In genomic region chr3:104997563-104997962, GRCm38 (mm10) we compare ENCODE assay signal across 18 mouse cellular contexts. TPM values are rescaled to one million over a fixed set of nuclear protein-coding genes. Genes with fewer than 3 reads are reported as not detected.
DNase-seq lines count a peak whose midpoint lies in the region; ATAC-seq and TF ChIP-seq lines count a peak whose summit lies in the region.
"Had no signal": no experiment of that assay in that cellular context is flagged by ENCODE, and none has a peak within 500 bp of the region (broad histone marks: within the 10 kb centered on the region; RNA-seq: fewer than 3 reads in every experiment).

No protein-coding gene starts in this region.

- H3K9me3 ChIP-seq in forebrain, embryonic 13.5 days (replicated peaks): no peaks in the 10 kb centered on the region
- no peaks in the 10 kb centered on the region for H3K9me3 ChIP-seq in forebrain, embryonic 15.5 days
- H3K9me3 ChIP-seq in hindbrain, embryonic 14.5 days (ENCODE audit: control insufficient read depth, low read length): no peaks in the 10 kb centered on the region
- H3K9me3 ChIP-seq in hindbrain, embryonic 16.5 days (ENCODE audit: control insufficient read depth, low read length): no peaks in the 10 kb centered on the region
- H3K9me3 ChIP-seq in MEL (replicated peaks; ENCODE audit: insufficient read depth, low read length): no peaks in the 10 kb centered on the region
- H3K9me3 ChIP-seq in limb, embryonic 10.5 days (replicated peaks): no peaks in the 10 kb centered on the region
- H3K9me3 ChIP-seq: hindbrain, embryonic 13.5 days had no signal

- TF ChIP-seq RAD21 in MEL (IDR thresholded peaks at IDR 0.05; ENCODE audit: low read depth, low read length): no peak

- TF ChIP-seq CTCF in MEL (IDR thresholded peaks at IDR 0.05 in 2 of 3, conservative IDR thresholded peaks at IDR 0.05 in 1 of 3; ENCODE audit: control insufficient read depth in 1 of 3, insufficient read depth in 1 of 3, low read depth in 2 of 3, low read length in 3 of 3, poor library complexity in 1 of 3, severe bottlenecking in 1 of 3): no peak

- H3K4me1 ChIP-seq in forebrain, embryonic 13.5 days: peaks cover 37% of the 10 kb centered on the region
- peaks cover 35% of the 10 kb centered on the region for H3K4me1 ChIP-seq in forebrain, embryonic 15.5 days
- H3K4me1 ChIP-seq in hindbrain, embryonic 14.5 days (replicated peaks; ENCODE audit: control insufficient read depth, insufficient read depth, low read length): 0 out of 2 replicates have a peak, but pooled peaks cover 12% of the 10 kb centered on the region
- peaks cover 7% of the 10 kb centered on the region for H3K4me1 ChIP-seq in hindbrain, embryonic 16.5 days (ENCODE audit: control insufficient read depth, insufficient read depth, low read depth, low read length)
- H3K4me1 ChIP-seq in MEL (ENCODE audit: control insufficient read depth in 1 of 2, insufficient read depth in 2 of 2, low read length in 2 of 2): no peaks in the 10 kb centered on the region; a peak in 1 of 4 replicates
- H3K4me1 ChIP-seq in limb, embryonic 10.5 days: peaks cover 39% of the 10 kb centered on the region

- peaks cover 4% of the 10 kb centered on the region; the same call in 1 of the 2 replicates for H3K27me3 ChIP-seq in forebrain, embryonic 13.5 days
- no peaks in the 10 kb centered on the region for H3K27me3 ChIP-seq in forebrain, embryonic 15.5 days
- H3K27me3 ChIP-seq in hindbrain, embryonic 14.5 days (ENCODE audit: control insufficient read depth, insufficient read depth, low read length): no peaks in the 10 kb centered on the region
- H3K27me3 ChIP-seq in hindbrain, embryonic 16.5 days (replicated peaks; ENCODE audit: control insufficient read depth, insufficient read depth, low read length): no peaks in the 10 kb centered on the region
- peaks cover 0 to 2% of the 10 kb centered on the region in 2 experiments; a peak in 1 of 4 replicates for H3K27me3 ChIP-seq in MEL (ENCODE audit: control insufficient read depth in 1 of 2, insufficient read depth in 2 of 2, low read length in 2 of 2)
- no peaks in the 10 kb centered on the region for H3K27me3 ChIP-seq in limb, embryonic 10.5 days (ENCODE audit: low read depth, poor library complexity, severe bottlenecking)
- H3K27me3 ChIP-seq: hindbrain, embryonic 13.5 days had no signal

- H3K4me3 ChIP-seq in forebrain, embryonic 13.5 days: no peak overlapping the region
- no peak overlapping the region for H3K4me3 ChIP-seq in forebrain, embryonic 15.5 days
- no peak overlapping the region for H3K4me3 ChIP-seq in hindbrain, embryonic 14.5 days (replicated peaks; ENCODE audit: low read length)
- H3K4me3 ChIP-seq in hindbrain, embryonic 16.5 days (ENCODE audit: low read length): no peak overlapping the region
- no peak overlapping the region for H3K4me3 ChIP-seq in MEL (ENCODE audit: control insufficient read depth in 1 of 2, insufficient read depth in 1 of 2, low read depth in 2 of 2, low read length in 2 of 2)
- no peak overlapping the region for H3K4me3 ChIP-seq in limb, embryonic 10.5 days
- H3K4me3 ChIP-seq: hindbrain, embryonic 13.5 days had no signal

- TF ChIP-seq EP300 in MEL (IDR thresholded peaks at IDR 0.05; ENCODE audit: low read depth in 1 of 2, low read length in 2 of 2): no peak

- H3K27ac ChIP-seq in forebrain, embryonic 13.5 days: no peak overlapping the region
- no peak overlapping the region for H3K27ac ChIP-seq in forebrain, embryonic 15.5 days (replicated peaks)
- peak overlapping the region; percentile 43; the same call in 1 of the 2 replicates for H3K27ac ChIP-seq in hindbrain, embryonic 14.5 days
- no peak overlapping the region for H3K27ac ChIP-seq in hindbrain, embryonic 16.5 days (ENCODE audit: low read depth, low read length)
- H3K27ac ChIP-seq in MEL (ENCODE audit: control insufficient read depth, low read depth, low read length): no peak overlapping the region
- H3K27ac ChIP-seq in limb, embryonic 10.5 days: no peak overlapping the region; the same call in 1 of the 2 replicates
- H3K27ac ChIP-seq: hindbrain, embryonic 13.5 days had no signal

- 0 out of 2 replicates have a peak overlapping the region, but pooled peaks have one; percentile 17 for H3K4me2 ChIP-seq in forebrain, embryonic 13.5 days
- H3K4me2 ChIP-seq in forebrain, embryonic 15.5 days (replicated peaks): no peak overlapping the region
- no peak overlapping the region for H3K4me2 ChIP-seq in hindbrain, embryonic 14.5 days (replicated peaks)
- no peak overlapping the region for H3K4me2 ChIP-seq in hindbrain, embryonic 16.5 days (ENCODE audit: low read length)
- H3K4me2 ChIP-seq: hindbrain, embryonic 13.5 days; liver, embryonic 11.5 days had no signal

- TF ChIP-seq POLR2A in MEL (IDR thresholded peaks at IDR 0.05; ENCODE audit: control insufficient read depth in 1 of 2, insufficient read depth in 1 of 2, low read depth in 1 of 2, low read length in 2 of 2, poor library complexity in 1 of 2): no peak

- ATAC-seq in forebrain, embryonic 13.5 days: no peak
- ATAC-seq in forebrain, embryonic 15.5 days (replicated peaks): no peak
- no peak for ATAC-seq in hindbrain, embryonic 14.5 days (ENCODE audit: low FRiP score)
- ATAC-seq in hindbrain, embryonic 16.5 days: no peak
- ATAC-seq: forebrain, postnatal 0 days had no signal

- no peak for DNase-seq in hindbrain, embryonic 14.5 days (ENCODE audit: low spot score)
- DNase-seq in MEL (ENCODE audit: low read depth, low spot score): no peak
- peak; percentile 29 for DNase-seq in limb, embryonic 10.5 days (ENCODE audit: low spot score)
- no peak for DNase-seq in thymus, postnatal 10 days (ENCODE audit: low spot score in 2 of 2)
- DNase-seq in left cerebral cortex, adult 18-20 months (ENCODE audit: low spot score in 2 of 2): no peak
- DNase-seq: adrenal gland, postnatal 10 days; cerebellum, adult 9-11 months; forebrain, postnatal 0 days; gastrocnemius, postnatal 14 days; kidney, adult 2 months had no signal

- H3K36me3 ChIP-seq in forebrain, embryonic 13.5 days (ENCODE audit: poor library complexity, severe bottlenecking): peaks cover 11% of the 10 kb centered on the region; the same call in 1 of the 2 replicates
- H3K36me3 ChIP-seq in forebrain, embryonic 15.5 days: peaks cover 7% of the 10 kb centered on the region; the same call in 1 of the 2 replicates
- peaks cover 29% of the 10 kb centered on the region; the same call in 1 of the 2 replicates for H3K36me3 ChIP-seq in hindbrain, embryonic 14.5 days (replicated peaks; ENCODE audit: control insufficient read depth, insufficient read depth)
- peaks cover 4% of the 10 kb centered on the region; the same call in 1 of the 2 replicates for H3K36me3 ChIP-seq in hindbrain, embryonic 16.5 days (ENCODE audit: control insufficient read depth, insufficient read depth, low read length)
- no peaks in the 10 kb centered on the region for H3K36me3 ChIP-seq in MEL (ENCODE audit: control insufficient read depth in 1 of 2, insufficient read depth in 2 of 2, low read length in 2 of 2)
- H3K36me3 ChIP-seq in limb, embryonic 10.5 days: peaks cover 11% of the 10 kb centered on the region

- WGBS in forebrain, embryonic 13.5 days: 22% methylated on average over 6 of the region's 6 CpGs
- WGBS in forebrain, embryonic 15.5 days: 18% methylated on average over 6 of the region's 6 CpGs
- 31% methylated on average over 6 of the region's 6 CpGs for WGBS in hindbrain, embryonic 14.5 days
- WGBS in hindbrain, embryonic 16.5 days: 36% methylated on average over 6 of the region's 6 CpGs
- 42% methylated on average over 6 of the region's 6 CpGs for WGBS in limb, embryonic 10.5 days

- H3K9ac ChIP-seq in forebrain, embryonic 13.5 days: no peak overlapping the region
- no peak overlapping the region for H3K9ac ChIP-seq in forebrain, embryonic 15.5 days (replicated peaks)
- no peak overlapping the region for H3K9ac ChIP-seq in hindbrain, embryonic 14.5 days
- H3K9ac ChIP-seq in hindbrain, embryonic 16.5 days (ENCODE audit: low read depth, low read length): no peak overlapping the region
- H3K9ac ChIP-seq in MEL (ENCODE audit: control insufficient read depth, low read depth, low read length, poor library complexity, severe bottlenecking): no peak overlapping the region
- H3K9ac ChIP-seq: forebrain, postnatal 0 days; hindbrain, embryonic 13.5 days had no signal

- no peaks in the 10 kb centered on the region for H3K79me2 ChIP-seq in MEL (ENCODE audit: control insufficient read depth, insufficient read depth, low read length, poor library complexity)

TF ChIP-seq in MEL, 35 proteins besides CTCF, POLR2A, EP300 and RAD21:
- TF ChIP-seq GATA1 (IDR thresholded peaks at IDR 0.05; ENCODE audit: low read depth, low read length): peak; percentile 34; the same call in 1 of the 2 replicates
- no peak for TF ChIP-seq JUND (IDR thresholded peaks at IDR 0.05; ENCODE audit: low read depth, low read length)
- TF ChIP-seq KAT2A (conservative IDR thresholded peaks at IDR 0.05; ENCODE audit: low read depth, low read length): no peak
- no peak for TF ChIP-seq MYB (IDR thresholded peaks at IDR 0.05; ENCODE audit: low read depth, low read length)

RNA-seq across cellular contexts. Expression of gene Wnt2b, which starts 35.8 kb away (rescaled TPM):
- 0.66 and 0.98 TPM in 2 replicates for polyA plus RNA-seq in forebrain, embryonic 13.5 days (2015; fragmentation: Nextera tagmentation; extraction: Ambion mirVana)
- 0.61 and 0.76 TPM in 2 replicates for polyA plus RNA-seq in forebrain, embryonic 15.5 days (2015; fragmentation: Nextera tagmentation; extraction: Ambion mirVana)
- polyA plus RNA-seq in hindbrain, embryonic 14.5 days (2014; fragmentation: Nextera tagmentation; extraction: Ambion mirVana): 0.82 and 1.2 TPM in 2 replicates
- polyA plus RNA-seq in hindbrain, embryonic 16.5 days (2015; fragmentation: Nextera tagmentation; extraction: Ambion mirVana): 0.78 and 0.80 TPM in 2 replicates
- total RNA-seq in MEL (2012; rRNA removed): 0.07 TPM in 1 of 2 replicates, not detected in the other
- polyA plus RNA-seq in MEL (2012; ENCODE audit: insufficient read depth in 1 of 2, insufficient read length in 2 of 2, low read depth in 1 of 2, low replicate concordance in 2 of 2, missing spikeins in 1 of 2): under 1 TPM in 1 of 2 experiments, not detected in 1; 0.31 TPM
- 0.28 and 0.39 TPM in 2 replicates for polyA plus RNA-seq in limb, embryonic 10.5 days (2016; fragmentation: Nextera tagmentation; extraction: Ambion mirVana)
- total RNA-seq in left cerebral cortex, adult 18-20 months (2021): 1 to 10 TPM; 2.4 to 3.2 TPM
- total RNA-seq: megakaryocyte progenitor cell, adult 5-6 weeks; monocyte, adult 5-6 weeks; neutrophil, adult 5-6 weeks had no signal

RNA-seq across cellular contexts. Expression of gene Cttnbp2nl, which starts 55.4 kb away (rescaled TPM):
- 53.2 and 54.9 TPM in 2 replicates for polyA plus RNA-seq in forebrain, embryonic 13.5 days (2015; fragmentation: Nextera tagmentation; extraction: Ambion mirVana)
- polyA plus RNA-seq in forebrain, embryonic 15.5 days (2015; fragmentation: Nextera tagmentation; extraction: Ambion mirVana): 54.8 and 61.1 TPM in 2 replicates
- polyA plus RNA-seq in hindbrain, embryonic 14.5 days (2014; fragmentation: Nextera tagmentation; extraction: Ambion mirVana): 47.1 and 55.4 TPM in 2 replicates
- 40.6 and 49.4 TPM in 2 replicates for polyA plus RNA-seq in hindbrain, embryonic 16.5 days (2015; fragmentation: Nextera tagmentation; extraction: Ambion mirVana)
- total RNA-seq in MEL (2012; rRNA removed): 0.03 and 0.08 TPM in 2 replicates
- polyA plus RNA-seq in MEL (2012; ENCODE audit: insufficient read depth in 1 of 2, insufficient read length in 2 of 2, low read depth in 1 of 2, low replicate concordance in 2 of 2, missing spikeins in 1 of 2): under 1 TPM in 1 of 2 experiments, not detected in 1; 0.49 TPM
- 40.5 and 50.1 TPM in 2 replicates for polyA plus RNA-seq in limb, embryonic 10.5 days (2016; fragmentation: Nextera tagmentation; extraction: Ambion mirVana)
- total RNA-seq in left cerebral cortex, adult 18-20 months (2021): 10 to 100 TPM; 26.0 to 31.0 TPM

Comparison
In these comparisons a context has a peak if more than half of its experiments do, and no peak if none do; other contexts are left out.
1. RNA of gene Cttnbp2nl, which starts 55.4 kb away (polyA plus RNA-seq): 54.8 to 61.1 TPM in forebrain, embryonic 15.5 days, 53.2 to 54.9 TPM in forebrain, embryonic 13.5 days, 40.5 to 50.1 TPM in limb, embryonic 10.5 days, 47.1 to 55.4 TPM in hindbrain, embryonic 14.5 days and 40.6 to 49.4 TPM in hindbrain, embryonic 16.5 days; 0.49 TPM in MEL; every median in the first group is over 10 times any median in the second.